Comparison of ENCODE assay signal across 12 mouse cellular contexts in genomic region chr15:93167451-93167850, GRCm38 (mm10).
"Had no signal": no experiment of that assay in that cellular context is flagged by ENCODE, and none has a peak within 500 bp of the region (broad histone marks: within the 10 kb centered on the region; RNA-seq: fewer than 3 reads in every experiment).

No protein-coding gene starts in this region.

- DNase-seq: retina, postnatal 1 day; right cerebral cortex, adult 18-20 months; right cerebral cortex, postnatal 14 days; right cerebral cortex, postnatal 25 days; right cerebral cortex, postnatal 4 days; spleen, adult 18-20 months; thymus, adult 18-20 months; thymus, adult 2 months; thymus, postnatal 14 days; thymus, postnatal 25 days; thymus, postnatal 36 days; thymus, postnatal 4 days had no signal
